Mouse (Mus musculus): Measurements from ENCODE around the gene Nkx3-2. TPM values are rescaled to one million over a fixed set of nuclear protein-coding genes. Genes with fewer than 3 reads are reported as not detected.

The Nkx3-2 gene
- total RNA-seq, 2 experiments from 2014 or later, result not detected

- no peak for DNase-seq
- intact Hi-C loops (cut with DNase I), result loop anchor here (10.0 kb wide), 1 partner anchor 1928 kb away; no protein-coding TSS in a partner anchor
These were observed 1.2 kb downstream of the Nkx3-2 start for GRCm38 (mm10) chr5:41762947-41763730.

- intact Hi-C loops (cut with DNase I), result loop anchor here (10.0 kb wide), 1 partner anchor 1928 kb away; no protein-coding TSS in a partner anchor
These were observed 2.0 kb downstream of the Nkx3-2 start for GRCm38 (mm10) chr5:41762141-41762946.

GRCm38 (mm10) chr5:41761509-41762140, 2.7 kb downstream of the Nkx3-2 start:
- DNase-seq, result no peak
- intact Hi-C loops (cut with DNase I), result loop anchor here (10.0 kb wide), 1 partner anchor 1927 kb away; no protein-coding TSS in a partner anchor

More at GRCm38 (mm10) chr5:41762141-41762946, 2.0 kb downstream of the Nkx3-2 start:
- no peak for DNase-seq

- no peak for DNase-seq
- intact Hi-C loops (cut with DNase I), result loop anchor here (10.0 kb wide), 1 partner anchor 1926 kb away; no protein-coding TSS in a partner anchor
These were observed 3.3 kb downstream of the Nkx3-2 start for GRCm38 (mm10) chr5:41760831-41761508.

- DNase-seq, result no peak
- intact Hi-C loops (cut with DNase I), result loop anchor here (10.0 kb wide), 1 partner anchor 1925 kb away; no protein-coding TSS in a partner anchor
These were observed 4.2 kb downstream of the Nkx3-2 start for GRCm38 (mm10) chr5:41760071-41760470.

GRCm38 (mm10) chr5:41758671-41759639, 5.3 kb downstream of the Nkx3-2 start:
- no peak for DNase-seq
- intact Hi-C loops (cut with DNase I), result no loop called here

- intact Hi-C loops (cut with DNase I), result no loop called here
These were observed 7.0 kb downstream of the Nkx3-2 start for GRCm38 (mm10) chr5:41757338-41757737.

GRCm38 (mm10) chr5:41756396-41756795, 7.9 kb downstream of the Nkx3-2 start:
- intact Hi-C loops (cut with DNase I), result no loop called here
- DNase-seq, result no peak

More at GRCm38 (mm10) chr5:41757338-41757737, 7.0 kb downstream of the Nkx3-2 start:
- DNase-seq, result no peak

GRCm38 (mm10) chr5:41755373-41755960, 8.8 kb downstream of the Nkx3-2 start:
- intact Hi-C loops (cut with DNase I), result no loop called here

GRCm38 (mm10) chr5:41754836-41755235, 9.5 kb downstream of the Nkx3-2 start:
- intact Hi-C loops (cut with DNase I), result no loop called here
- DNase-seq, result no peak

More at GRCm38 (mm10) chr5:41755373-41755960, 8.8 kb downstream of the Nkx3-2 start:
- DNase-seq, result no peak

GRCm38 (mm10) chr5:41754226-41754775, 10.0 kb downstream of the Nkx3-2 start:
- DNase-seq, result no peak
- intact Hi-C loops (cut with DNase I), result no loop called here

- intact Hi-C loops (cut with DNase I), result no loop called here
- DNase-seq, result no peak
These were observed 11.6 kb downstream of the Nkx3-2 start for GRCm38 (mm10) chr5:41752721-41753120.

- no peak for DNase-seq
- intact Hi-C loops (cut with DNase I), result no loop called here
These were observed 19.2 kb downstream of the Nkx3-2 start for GRCm38 (mm10) chr5:41744898-41745780.

- intact Hi-C loops (cut with DNase I), result no loop called here
- no peak for DNase-seq
These were observed 20.1 kb downstream of the Nkx3-2 start for GRCm38 (mm10) chr5:41744234-41744633.

- no peak for DNase-seq
- intact Hi-C loops (cut with DNase I), result no loop called here
These were observed 25.5 kb downstream of the Nkx3-2 start for GRCm38 (mm10) chr5:41738817-41739216.

GRCm38 (mm10) chr5:41737039-41737438, 27.3 kb downstream of the Nkx3-2 start:
- DNase-seq, result no peak
- intact Hi-C loops (cut with DNase I), result no loop called here

GRCm38 (mm10) chr5:41727017-41727416, 37.3 kb downstream of the Nkx3-2 start:
- no peak for DNase-seq
- intact Hi-C loops (cut with DNase I), result no loop called here
